Mouse (Mus musculus) right cerebral cortex, postnatal 36 days (tissue): Measurements from ENCODE around the gene Vapb.

Source experiments
- DNase-seq, 2 experiments: peaks; one replicate each; pipeline ENCODE4 v3.0.0; 2022; ENCODE audit warnings: low spot score in 2 of 2, mixed read lengths in 1 of 2

Gene Vapb

DNA sequence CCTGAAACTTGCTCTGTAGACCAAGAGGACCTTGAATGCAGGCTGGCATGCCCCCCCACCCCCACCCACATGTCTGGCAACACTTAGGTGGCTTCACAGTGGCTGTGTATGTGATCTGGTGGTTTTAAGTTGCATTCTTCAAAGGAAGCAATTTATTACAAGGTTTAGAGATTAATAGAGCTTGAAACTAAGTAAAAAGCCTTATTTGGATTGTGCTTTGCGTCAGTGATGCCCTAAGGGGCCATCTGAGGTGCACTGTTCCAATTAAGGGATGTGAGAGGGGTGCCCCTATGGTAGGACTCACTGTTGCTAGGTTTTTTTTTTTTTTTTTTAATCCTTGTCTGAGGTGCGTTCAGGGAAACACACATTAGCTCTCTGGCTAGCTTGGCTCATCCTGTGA is 2.9 kb upstream of the Vapb start:
- DNase-seq = no peak

GRCm38 (mm10) chr2:173738232-173738631 is 921 bp downstream of the Vapb start:
- no peak for DNase-seq

DNA sequence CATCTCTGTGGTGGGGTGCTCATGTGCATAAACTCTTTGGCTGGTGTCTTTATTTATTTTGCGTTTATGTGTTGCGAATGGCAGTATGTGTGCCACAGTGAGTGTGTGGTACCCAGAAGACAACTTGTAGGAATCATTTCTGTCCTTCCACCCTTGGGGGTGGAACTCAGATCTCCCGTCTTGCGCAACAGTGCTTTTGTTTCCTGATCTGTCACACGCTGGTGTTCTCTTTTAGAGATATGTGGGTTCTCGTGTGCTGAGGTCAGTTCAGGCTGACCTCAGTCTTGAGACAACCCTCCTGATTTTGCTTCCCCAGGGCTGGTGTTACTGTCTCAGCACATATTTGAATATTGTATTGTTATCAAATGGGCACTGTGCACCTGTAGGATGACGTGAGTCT is 1.8 kb downstream of the Vapb start:
- no peak for DNase-seq

DNA sequence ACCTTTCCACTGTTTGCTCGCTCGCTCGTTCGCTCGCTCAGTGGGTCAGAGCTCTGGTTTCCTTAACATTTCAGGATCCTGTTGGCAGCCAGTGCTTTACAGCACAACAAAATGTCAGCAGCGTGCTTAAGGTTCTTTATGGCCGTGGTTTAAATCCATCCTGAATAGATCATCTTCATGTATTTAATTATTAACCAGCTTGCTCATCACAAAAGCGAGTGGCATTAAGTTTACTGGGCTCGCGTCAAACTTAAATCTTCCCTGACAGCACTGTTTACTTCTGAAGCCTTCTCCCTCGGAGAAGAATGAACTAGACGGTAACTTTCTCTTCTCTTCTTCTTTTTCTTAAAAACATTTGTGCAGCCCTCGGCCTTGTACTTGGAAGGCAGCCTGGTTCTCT is 4.8 kb downstream of the Vapb start:
- no peak for DNase-seq

DNA sequence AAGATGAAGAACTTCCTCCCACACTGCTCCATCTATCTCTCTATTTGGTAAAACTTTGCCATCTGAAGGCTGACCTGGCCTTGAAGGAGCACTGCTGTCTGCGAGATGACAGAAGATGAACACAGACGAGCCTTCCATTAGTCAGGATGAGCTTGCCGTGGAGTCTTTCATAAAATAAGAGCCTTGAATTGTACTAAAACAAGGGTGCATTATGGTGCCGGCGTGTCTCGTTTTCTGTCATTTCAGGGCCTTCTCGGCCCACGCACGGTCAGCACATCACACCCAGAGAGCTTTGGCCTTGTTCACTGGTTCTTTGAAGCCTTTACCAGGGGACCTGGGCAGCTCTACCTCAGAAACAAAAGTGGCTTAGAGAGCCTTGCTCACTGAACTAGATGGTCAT is 5.4 kb downstream of the Vapb start:
- no peak for DNase-seq

DNA sequence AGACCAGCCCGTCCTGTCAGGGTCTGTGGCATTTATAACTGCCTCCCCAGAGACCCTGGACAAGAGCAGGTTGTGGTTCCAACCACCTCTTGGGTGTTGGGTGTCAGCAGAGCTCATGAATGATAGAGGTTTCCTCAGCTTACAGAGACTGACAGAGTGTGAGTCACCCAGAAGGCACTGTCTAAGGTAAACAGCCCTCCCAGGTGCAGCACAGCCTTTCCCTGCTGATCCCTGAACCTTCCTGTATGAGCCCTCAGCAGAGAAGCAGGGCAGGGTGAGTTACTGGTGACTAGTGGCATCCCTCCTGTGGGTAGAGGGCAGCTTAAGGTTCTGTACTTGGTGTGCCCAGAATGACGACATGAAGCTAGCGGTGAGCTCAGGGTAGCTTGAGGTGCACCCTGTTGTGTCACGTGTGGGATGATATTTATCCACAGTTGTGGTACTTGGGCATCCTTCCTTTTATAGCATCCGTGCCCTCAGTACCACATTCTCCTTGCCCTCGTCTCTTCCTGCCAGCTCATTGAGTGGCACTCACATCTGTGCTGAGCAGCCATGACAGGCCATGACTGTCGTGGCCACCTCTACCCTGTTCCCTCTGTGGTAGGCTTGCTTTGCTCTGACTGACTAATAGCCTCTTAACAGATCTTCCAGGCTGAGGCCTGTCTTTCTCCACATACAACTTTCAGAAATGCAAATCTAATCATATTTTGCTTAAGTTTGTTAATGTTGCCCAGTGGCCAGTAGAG is 6.9 kb downstream of the Vapb start:
- DNase-seq = no peak

- no peak for DNase-seq
These were observed 11.8 kb downstream of the Vapb start for GRCm38 (mm10) chr2:173748961-173749659.

DNA sequence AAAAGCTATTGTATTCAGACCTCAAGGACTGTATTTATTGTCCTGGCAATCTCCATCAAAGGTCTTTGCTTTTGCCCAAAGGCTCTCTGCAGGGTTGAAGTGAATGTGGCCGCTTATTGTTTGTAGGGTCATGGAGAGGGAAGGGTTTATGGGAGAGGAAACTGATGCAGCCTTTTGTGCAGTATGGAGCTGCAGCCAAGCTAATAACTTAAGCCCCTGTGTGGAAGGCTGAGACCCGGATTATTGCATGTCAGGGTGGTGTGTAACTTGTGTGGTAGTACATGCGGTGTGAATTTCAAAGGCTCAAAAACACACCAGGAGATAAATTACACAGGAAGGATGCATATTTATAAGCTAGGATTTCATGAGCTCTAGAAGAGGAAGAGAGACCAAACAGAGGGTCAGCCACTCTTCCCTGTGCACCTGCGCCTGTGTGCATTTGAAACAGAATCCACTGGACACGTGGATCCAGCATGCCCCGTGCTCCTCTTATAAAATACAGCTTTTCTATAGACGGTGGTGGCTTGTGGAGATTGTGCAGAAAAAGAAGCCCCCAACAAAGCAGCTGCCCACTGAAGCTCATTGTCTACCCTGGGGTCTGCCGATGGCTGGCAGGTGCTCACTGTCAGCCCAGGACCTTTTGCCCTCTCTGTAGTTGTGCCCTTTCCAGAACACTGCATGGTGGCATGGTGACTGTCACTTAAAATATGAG is 18.3 kb downstream of the Vapb start:
- no peak for DNase-seq

DNA sequence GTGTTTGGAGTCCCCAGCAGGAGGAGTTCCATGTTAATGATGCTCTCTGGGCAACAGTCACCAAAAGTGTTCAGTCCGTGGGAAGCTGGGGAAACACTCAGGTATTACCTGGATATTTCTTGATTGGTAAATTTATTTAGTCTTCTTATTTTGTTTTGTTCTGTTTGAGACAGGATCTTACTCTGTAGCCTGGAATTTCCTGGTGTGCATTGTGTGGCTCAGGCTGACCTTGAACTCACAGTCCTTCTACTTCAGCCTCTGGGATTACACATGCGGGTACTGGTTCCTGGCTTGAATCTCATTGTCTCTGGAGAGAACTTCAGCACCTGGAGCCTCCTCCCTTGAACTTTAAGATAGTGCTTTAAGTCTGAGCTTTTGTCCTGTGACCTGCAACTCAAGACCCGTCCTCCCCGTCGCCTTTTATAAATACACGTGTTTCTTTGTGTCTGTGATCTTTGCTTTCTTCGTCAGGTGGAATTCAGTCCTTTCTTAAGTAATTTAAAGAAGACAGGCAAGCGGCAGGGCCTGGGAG is 20.4 kb downstream of the Vapb start:
- DNase-seq = no peak

GRCm38 (mm10) chr2:173760607-173761006 is 23.3 kb downstream of the Vapb start:
- no peak for DNase-seq

DNA sequence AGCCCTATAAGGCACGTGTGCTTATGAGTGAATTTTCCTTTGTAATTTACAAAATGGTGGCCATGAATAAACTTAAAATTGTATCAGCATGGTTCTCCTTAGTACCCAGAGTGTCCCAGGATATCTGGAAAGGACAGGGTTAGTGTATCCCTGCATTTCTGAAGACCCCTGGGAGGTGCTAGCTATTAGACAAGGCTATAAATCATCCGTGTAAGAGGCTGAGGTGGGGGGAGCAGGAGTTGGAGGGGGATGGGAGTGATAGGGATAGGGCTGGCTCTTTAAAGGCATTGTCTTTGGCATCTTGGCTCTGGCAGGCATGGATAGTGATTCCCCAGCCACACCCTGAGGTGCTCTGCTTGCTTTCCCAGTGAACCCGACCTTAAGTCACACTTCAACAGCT is 27.3 kb downstream of the Vapb start:
- DNase-seq = no peak

DNA sequence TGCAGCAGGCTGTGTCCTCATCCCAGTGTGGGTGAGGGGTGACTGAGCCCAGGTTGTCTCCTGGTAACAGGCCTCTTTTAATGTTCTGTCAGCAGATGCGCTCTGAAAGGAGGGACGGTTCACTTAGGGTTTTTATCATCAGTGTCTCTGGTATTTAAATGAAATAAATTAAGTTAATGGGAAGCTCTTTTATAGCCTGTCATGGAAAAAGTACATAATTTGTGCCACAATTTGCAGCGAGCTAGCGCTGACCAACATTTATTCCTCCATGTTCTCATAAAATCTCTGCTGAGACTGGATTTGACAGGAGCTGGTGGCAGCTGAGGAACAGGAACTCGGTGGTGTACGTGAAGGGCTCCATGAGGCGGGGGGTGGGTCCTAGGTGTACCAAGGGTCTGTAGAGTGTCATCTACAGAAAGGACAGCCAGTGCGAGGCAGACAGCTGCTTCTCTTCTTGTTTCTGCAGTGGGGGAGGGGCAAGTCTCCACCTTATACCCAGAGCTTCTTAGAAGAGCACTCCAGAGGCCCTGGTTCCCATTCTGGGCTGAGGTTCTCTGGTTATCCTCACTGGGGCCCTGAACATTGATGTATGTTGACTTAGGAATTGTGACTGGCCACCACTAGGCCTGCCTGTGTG is 30.8 kb downstream of the Vapb start:
- DNase-seq = no peak

GRCm38 (mm10) chr2:173769183-173769582 is 31.9 kb downstream of the Vapb start:
- no peak for DNase-seq

GRCm38 (mm10) chr2:173770620-173771019 is 33.3 kb downstream of the Vapb start:
- DNase-seq = no peak

GRCm38 (mm10) chr2:173771706-173772105 is 34.4 kb downstream of the Vapb start:
- no peak for DNase-seq

GRCm38 (mm10) chr2:173775556-173775955 is 38.2 kb downstream of the Vapb start:
- no peak for DNase-seq

DNA sequence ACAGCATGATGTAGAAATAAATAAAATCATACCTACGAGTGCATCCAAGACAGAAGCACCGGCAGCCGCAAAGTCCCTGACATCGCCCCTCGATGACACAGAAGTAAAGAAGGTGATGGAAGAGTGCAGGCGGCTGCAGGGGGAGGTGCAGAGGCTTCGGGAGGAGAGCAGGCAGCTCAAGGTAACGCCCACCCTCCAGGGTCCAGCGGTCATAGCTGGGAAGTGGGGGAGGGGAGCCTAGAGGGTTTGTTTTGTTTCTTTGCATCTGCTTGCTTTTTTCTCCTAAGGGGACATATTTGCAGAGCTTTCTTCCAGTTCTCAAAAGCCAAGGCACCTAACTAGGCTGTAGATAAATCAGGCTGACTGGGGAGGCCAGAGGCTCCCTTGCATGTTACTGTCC is 38.8 kb downstream of the Vapb start:
- no peak for DNase-seq

DNA sequence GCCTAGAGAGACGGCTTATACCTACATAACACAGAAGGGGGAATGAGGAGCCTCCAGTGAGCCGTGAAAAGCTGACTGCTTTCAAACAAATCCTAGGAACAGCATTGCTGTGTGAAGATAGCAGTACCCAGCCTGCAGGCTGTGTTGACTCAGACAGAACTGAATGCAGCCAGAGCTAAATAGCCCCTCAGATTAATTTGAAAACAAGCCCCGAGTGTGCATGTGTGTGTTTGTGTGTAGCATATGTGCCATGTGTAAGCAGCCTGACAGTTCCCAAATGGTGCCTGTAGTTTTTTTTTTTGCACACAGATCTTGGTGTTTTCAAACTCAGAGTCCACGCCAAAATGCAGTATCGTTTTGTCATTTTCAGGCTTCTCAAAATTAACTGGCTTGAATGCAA is 43.6 kb downstream of the Vapb start:
- DNase-seq = no peak

DNA sequence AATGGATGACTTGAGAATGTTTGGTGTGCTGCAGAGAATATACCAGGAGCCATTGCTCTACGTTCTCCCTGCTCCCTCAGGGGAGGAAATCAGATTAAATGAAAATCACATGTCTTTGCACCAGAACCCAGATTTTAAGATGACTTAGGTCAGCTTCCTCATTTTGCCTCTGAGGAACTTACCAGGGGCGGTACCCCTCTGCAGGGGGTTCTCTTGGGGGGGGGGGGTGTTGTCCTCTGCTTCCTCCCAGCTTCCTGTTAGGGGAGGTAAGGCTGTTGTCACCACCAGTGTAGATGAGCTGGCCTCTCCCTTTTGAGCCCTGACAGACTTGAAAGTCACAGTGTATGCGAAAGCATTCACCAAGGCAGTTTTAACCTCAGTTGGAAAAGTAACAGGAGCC is 47.1 kb downstream of the Vapb start:
- no peak for DNase-seq

GRCm38 (mm10) chr2:173784884-173785283 is 47.6 kb downstream of the Vapb start:
- DNase-seq = no peak

DNA sequence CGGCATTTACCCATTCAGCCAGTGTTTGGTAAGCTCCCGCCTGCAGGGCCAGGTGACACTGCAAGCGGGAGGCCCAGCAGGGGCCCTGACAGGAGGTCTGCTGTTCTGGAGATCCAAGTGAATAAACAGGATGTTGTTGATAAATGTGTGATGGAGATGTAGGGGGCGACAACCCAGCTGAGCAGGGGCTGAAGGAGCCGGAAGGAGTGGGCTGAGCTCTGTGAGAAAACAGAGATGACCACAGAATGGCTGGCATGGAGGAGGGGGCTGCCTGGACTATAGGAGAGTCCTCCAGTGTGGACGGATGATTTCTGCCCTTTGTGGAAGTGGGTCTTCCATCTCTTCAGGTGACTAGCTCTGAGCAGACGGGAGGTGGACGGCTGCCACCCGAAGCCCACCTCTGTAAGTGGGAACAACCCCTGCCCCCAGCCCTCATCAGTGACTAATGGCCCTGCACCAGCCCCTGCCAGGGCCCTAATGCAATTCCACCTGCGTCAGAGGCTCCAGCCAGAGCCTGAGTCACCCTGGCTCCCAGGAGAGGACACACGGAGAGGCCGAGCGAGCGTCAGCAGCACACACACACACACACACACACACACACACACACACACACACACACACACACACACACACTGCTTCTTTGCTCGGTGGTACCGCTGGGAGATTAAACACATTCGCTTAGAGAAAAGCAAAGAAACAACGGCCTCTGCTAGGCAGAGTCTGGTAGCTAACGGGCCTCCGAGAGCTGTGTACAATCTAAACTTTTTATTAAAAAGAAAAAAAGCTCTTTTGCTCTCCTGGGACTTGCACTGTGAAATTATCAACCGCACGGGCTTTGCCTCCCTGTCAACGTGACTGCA is 52.9 kb downstream of the Vapb start:
- DNase-seq = no peak
